Mouse (Mus musculus) MEL (cell line): Measurements from ENCODE around the gene S100a4. TPM values are rescaled to one million over a fixed set of nuclear protein-coding genes. Genes with fewer than 3 reads are reported as not detected.

Experiments
- DNase-seq: peaks from one replicate; pipeline ENCODE4 v3.0.0; 2011; ENCODE audit warnings: low read depth, low spot score
- H3K27ac ChIP-seq: 2 replicates; pipeline ENCODE4 v1.5.1; 2012; ENCODE audit warnings: low read depth, mild to moderate bottlenecking, control low read depth, low read length, moderate library complexity; ENCODE audit not compliant: control insufficient read depth
- H3K27me3 ChIP-seq, 2 experiments: fragments of 150-350 bp in 1 of 2; sonication (generic) in 1 of 2; 2 replicates each; pipeline ENCODE4 v1.6.1; 2012; ENCODE audit warnings: low read length in 2 of 2, mild to moderate bottlenecking in 2 of 2, improper control_type of control experiment in 1 of 2, moderate library complexity in 1 of 2; ENCODE audit not compliant: insufficient read depth in 2 of 2, control insufficient read depth in 1 of 2
- H3K36me3 ChIP-seq, 2 experiments: 2 replicates each; pipeline ENCODE4 v1.6.1; 2012 to 2014; ENCODE audit warnings: low read length in 2 of 2, improper control_type of control experiment in 1 of 2, inconsistent platforms in 1 of 2, mild to moderate bottlenecking in 1 of 2; ENCODE audit not compliant: insufficient read depth in 2 of 2, control insufficient read depth in 1 of 2
- H3K4me1 ChIP-seq, 2 experiments: fragments of 150-350 bp in 1 of 2; sonication (generic) in 1 of 2; 2 replicates each; pipeline ENCODE4 v1.6.1; 2012; ENCODE audit warnings: low read length in 2 of 2, improper control_type of control experiment in 1 of 2, mild to moderate bottlenecking in 1 of 2; ENCODE audit not compliant: insufficient read depth in 2 of 2, control insufficient read depth in 1 of 2
- H3K4me3 ChIP-seq, 2 experiments: fragments of 150-350 bp in 1 of 2; sonication (generic) in 1 of 2; 2 replicates each; pipeline ENCODE4 v1.5.1; 2012; ENCODE audit warnings: low read depth in 2 of 2, low read length in 2 of 2, mild to moderate bottlenecking in 2 of 2, moderate library complexity in 2 of 2, control low read depth in 1 of 2, improper control_type of control experiment in 1 of 2; ENCODE audit not compliant: control insufficient read depth in 1 of 2, insufficient read depth in 1 of 2
- H3K79me2 ChIP-seq: 2 replicates; pipeline ENCODE4 v1.6.1; 2012; ENCODE audit warnings: mild to moderate bottlenecking, low read length, moderate library complexity; ENCODE audit not compliant: control insufficient read depth, poor library complexity, insufficient read depth
- H3K9ac ChIP-seq: 2 replicates; pipeline ENCODE4 v1.6.1; 2012; ENCODE audit warnings: low read depth, mild to moderate bottlenecking, control low read depth, low read length, moderate library complexity; ENCODE audit not compliant: control insufficient read depth, poor library complexity, severe bottlenecking
- H3K9me3 ChIP-seq: fragments of 150-350 bp; sonication (generic); replicated peaks from 2 replicates; pipeline ENCODE4 v1.6.1; 2012; ENCODE audit warnings: mild to moderate bottlenecking, low read length, improper control_type of control experiment, moderate library complexity; ENCODE audit not compliant: insufficient read depth
- CHD1 ChIP-seq: IDR thresholded peaks from 2 replicates; pipeline ENCODE4 v1.6.1; 2012; ENCODE audit warnings: low read depth, mild to moderate bottlenecking, inconsistent platforms, low read length, improper control_type of control experiment
- CHD2 ChIP-seq: IDR thresholded peaks from 2 replicates; pipeline ENCODE4 v1.6.1; 2011; ENCODE audit warnings: low read length, improper control_type of control experiment
- ELF1 ChIP-seq: IDR thresholded peaks from 2 replicates; pipeline ENCODE4 v1.6.1; 2014; ENCODE audit warnings: low read depth, mild to moderate bottlenecking, inconsistent platforms, low read length, improper control_type of control experiment, moderate library complexity
- GATA1 ChIP-seq: IDR thresholded peaks from 2 replicates; pipeline ENCODE4 v1.6.1; 2011; ENCODE audit warnings: low read depth, low read length, improper control_type of control experiment
- HCFC1 ChIP-seq: IDR thresholded peaks from 2 replicates; pipeline ENCODE4 v1.6.1; 2012; ENCODE audit warnings: low read depth, mild to moderate bottlenecking, inconsistent platforms, low read length, improper control_type of control experiment, moderate library complexity
- MAFK ChIP-seq: IDR thresholded peaks from 2 replicates; pipeline ENCODE4 v1.6.1; 2011; ENCODE audit warnings: low read depth, mild to moderate bottlenecking, low read length, improper control_type of control experiment, borderline replicate concordance
- MXI1 ChIP-seq: IDR thresholded peaks from 2 replicates; pipeline ENCODE4 v1.6.1; 2011; ENCODE audit warnings: mild to moderate bottlenecking, low read depth, low read length, improper control_type of control experiment
- MYB ChIP-seq: IDR thresholded peaks from 2 replicates; pipeline ENCODE4 v1.6.1; 2011; ENCODE audit warnings: mild to moderate bottlenecking, low read depth, low read length, improper control_type of control experiment
- NELFE ChIP-seq: IDR thresholded peaks from 2 replicates; pipeline ENCODE4 v1.6.1; 2011; ENCODE audit warnings: low read depth, low read length, improper control_type of control experiment
- NRF1 ChIP-seq: IDR thresholded peaks from 2 replicates; pipeline ENCODE4 v1.6.1; 2014; ENCODE audit warnings: low read depth, mild to moderate bottlenecking, inconsistent platforms, low read length, improper control_type of control experiment, moderate library complexity; ENCODE audit not compliant: poor library complexity, insufficient read depth, severe bottlenecking
- POLR2AphosphoS2 ChIP-seq: IDR thresholded peaks from 2 replicates; pipeline ENCODE4 v1.6.1; 2011; ENCODE audit warnings: low read length, improper control_type of control experiment
- SMC3 ChIP-seq: IDR thresholded peaks from 2 replicates; pipeline ENCODE4 v1.6.1; 2011; ENCODE audit warnings: low read depth, low read length, improper control_type of control experiment
- TAL1 ChIP-seq: IDR thresholded peaks from 2 replicates; pipeline ENCODE4 v1.6.1; 2012; ENCODE audit warnings: mild to moderate bottlenecking, inconsistent platforms, low read length, moderate library complexity, mixed read lengths
- USF2 ChIP-seq, 2 experiments: IDR thresholded peaks; 2 replicates each; pipeline ENCODE4 v1.6.1; 2011 to 2012; ENCODE audit warnings: improper control_type of control experiment in 2 of 2, low read length in 2 of 2, borderline replicate concordance in 1 of 2, inconsistent platforms in 1 of 2, low read depth in 1 of 2, mild to moderate bottlenecking in 1 of 2; ENCODE audit not compliant: insufficient read depth in 1 of 2
- ZC3H11A ChIP-seq: IDR thresholded peaks from 2 replicates; pipeline ENCODE4 v1.6.1; 2012; ENCODE audit warnings: low read depth, mild to moderate bottlenecking, inconsistent platforms, low read length, improper control_type of control experiment
- ZMIZ1 ChIP-seq: IDR thresholded peaks from 2 replicates; pipeline ENCODE4 v1.6.1; 2012; ENCODE audit warnings: low read depth, mild to moderate bottlenecking, inconsistent platforms, low read length, improper control_type of control experiment, moderate library complexity
- ZNF384 ChIP-seq: IDR thresholded peaks from 2 replicates; pipeline ENCODE4 v1.6.1; 2012; ENCODE audit warnings: low read depth, mild to moderate bottlenecking, inconsistent platforms, low read length, improper control_type of control experiment
- polyA plus RNA-seq, 2 experiments: library from polyadenylated mRNA; stranded (reverse) in 1 of 2; unstranded in 1 of 2; fragments of >175 nt in 1 of 2; fragments of >200 nt in 1 of 2; gene quantifications; 2 replicates each; pipeline versions ENCODE4 v1.2.1 to v1.2.4; 2012; ENCODE audit warnings: low replicate concordance in 2 of 2, low read depth in 1 of 2; ENCODE audit not compliant: insufficient read length in 2 of 2, insufficient read depth in 1 of 2, missing spikeins in 1 of 2
- total RNA-seq: library from RNA; depleted of rRNA; stranded (reverse); fragments of 300-350 nt; gene quantifications from 2 replicates; pipeline ENCODE4 v1.2.3, GENCODE M21; 2012

Gene S100a4
- total and polyA plus RNA-seq, 3 experiments = 0.73 to 2.3 TPM; not detected in 1

GRCm38 (mm10) chr3:90626266-90627021 lies 22.9 kb downstream of the S100a4 start:
- H3K27ac ChIP-seq = no peak overlapping the region
- no peak overlapping the region for H3K9ac ChIP-seq
- no peaks in the 10 kb centered on the region for H3K4me1 ChIP-seq
- H3K79me2 ChIP-seq = no peaks in the 10 kb centered on the region
- no peaks in the 10 kb centered on the region for H3K9me3 ChIP-seq
- no peak for DNase-seq
- TF ChIP-seq ELF1 (no peak), CHD1 (no peak), USF2 (IDR thresholded peaks at IDR 0.05; ENCODE audit: borderline replicate concordance in 1 of 2, insufficient read depth in 1 of 2, low read depth in 1 of 2, low read length in 2 of 2) (no peak), ZNF384 (no peak), MXI1 (no peak), GATA1 (no peak), NRF1 (no peak), MYB (no peak)
- H3K4me3 ChIP-seq = no peak overlapping the region
- H3K36me3 ChIP-seq = no peaks in the 10 kb centered on the region
- peaks cover 15 to 22% of the 10 kb centered on the region in 2 experiments for H3K27me3 ChIP-seq

- Histone ChIP-seq H3K36me3 (no peaks in the 10 kb centered on the region), H3K27me3 (peaks cover 15 to 22% of the 10 kb centered on the region in 2 experiments), H3K27ac (no peak overlapping the region)
- TF ChIP-seq SMC3 (no peak), MAFK (no peak), TAL1 (no peak), POLR2AphosphoS2 (no peak), CHD2 (no peak), MYB (no peak), ZC3H11A (no peak), NELFE (no peak), HCFC1 (no peak), ZMIZ1 (no peak), NRF1 (no peak)
- TF ChIP-seq, all 39 proteins: peak for 0
- H3K4me3 ChIP-seq = no peak overlapping the region
- no peak for DNase-seq
- no peak overlapping the region for H3K9ac ChIP-seq
- no peaks in the 10 kb centered on the region for H3K4me1 ChIP-seq
- no peaks in the 10 kb centered on the region for H3K79me2 ChIP-seq
- H3K9me3 ChIP-seq = no peaks in the 10 kb centered on the region
Measured at GRCm38 (mm10) chr3:90627366-90627765, 23.8 kb downstream of the S100a4 start.
